Mouse (Mus musculus) heart, embryonic 10.5 days (tissue): ENCODE data around the gene Klhdc7b. TPM values are rescaled to one million over a fixed set of nuclear protein-coding genes. Genes with fewer than 3 reads are reported as not detected.
A peak's percentile ranks its signal among the peaks of the same experiment; 100 is the strongest.

Experiments
- DNase-seq: peaks from one replicate; pipeline ENCODE4 v3.0.0-alpha.2; 2017; ENCODE audit warnings: low spot score
- H3K27ac ChIP-seq: fragments of 300-500 bp; sonication (generic); 2 replicates; pipeline ENCODE4 v1.5.1; 2016; ENCODE audit warnings: mild to moderate bottlenecking
- H3K27me3 ChIP-seq: fragments of 300-500 bp; sonication (generic); 2 replicates; pipeline ENCODE4 v1.6.1; 2016; ENCODE audit warnings: mild to moderate bottlenecking; ENCODE audit not compliant: poor library complexity, insufficient read depth, severe bottlenecking
- H3K36me3 ChIP-seq: fragments of 300-500 bp; sonication (generic); 2 replicates; pipeline ENCODE4 v1.6.1; 2016; ENCODE audit warnings: mild to moderate bottlenecking, moderate library complexity
- H3K4me1 ChIP-seq: fragments of 300-500 bp; sonication (generic); 2 replicates; pipeline ENCODE4 v1.6.1; 2016; ENCODE audit warnings: mild to moderate bottlenecking
- H3K4me3 ChIP-seq: fragments of 300-500 bp; sonication (generic); 2 replicates; pipeline ENCODE4 v1.5.1; 2016; ENCODE audit warnings: mild to moderate bottlenecking, moderate library complexity
- H3K9me3 ChIP-seq: fragments of 300-500 bp; sonication (generic); 2 replicates; pipeline ENCODE4 v1.6.1; 2016; ENCODE audit warnings: mild to moderate bottlenecking, moderate library complexity
- WGBS: fragments of 180-500 bp; shearing (Covaris S2); methylation state at CpG from one replicate; pipeline ENCODE4 v1.1.7; 2016; 5-methylcytosine and 5-hydroxymethylcytosine counted together
- polyA plus RNA-seq: library from polyadenylated mRNA; unstranded; fragments of >200 nt; fragmentation: Nextera tagmentation; extraction: Ambion mirVana; gene quantifications from 2 replicates; pipeline ENCODE4 v1.2.1, GENCODE M21; 2016

The Klhdc7b gene
- polyA plus RNA-seq, 1 experiment from 2014 or later = not detected

DNA sequence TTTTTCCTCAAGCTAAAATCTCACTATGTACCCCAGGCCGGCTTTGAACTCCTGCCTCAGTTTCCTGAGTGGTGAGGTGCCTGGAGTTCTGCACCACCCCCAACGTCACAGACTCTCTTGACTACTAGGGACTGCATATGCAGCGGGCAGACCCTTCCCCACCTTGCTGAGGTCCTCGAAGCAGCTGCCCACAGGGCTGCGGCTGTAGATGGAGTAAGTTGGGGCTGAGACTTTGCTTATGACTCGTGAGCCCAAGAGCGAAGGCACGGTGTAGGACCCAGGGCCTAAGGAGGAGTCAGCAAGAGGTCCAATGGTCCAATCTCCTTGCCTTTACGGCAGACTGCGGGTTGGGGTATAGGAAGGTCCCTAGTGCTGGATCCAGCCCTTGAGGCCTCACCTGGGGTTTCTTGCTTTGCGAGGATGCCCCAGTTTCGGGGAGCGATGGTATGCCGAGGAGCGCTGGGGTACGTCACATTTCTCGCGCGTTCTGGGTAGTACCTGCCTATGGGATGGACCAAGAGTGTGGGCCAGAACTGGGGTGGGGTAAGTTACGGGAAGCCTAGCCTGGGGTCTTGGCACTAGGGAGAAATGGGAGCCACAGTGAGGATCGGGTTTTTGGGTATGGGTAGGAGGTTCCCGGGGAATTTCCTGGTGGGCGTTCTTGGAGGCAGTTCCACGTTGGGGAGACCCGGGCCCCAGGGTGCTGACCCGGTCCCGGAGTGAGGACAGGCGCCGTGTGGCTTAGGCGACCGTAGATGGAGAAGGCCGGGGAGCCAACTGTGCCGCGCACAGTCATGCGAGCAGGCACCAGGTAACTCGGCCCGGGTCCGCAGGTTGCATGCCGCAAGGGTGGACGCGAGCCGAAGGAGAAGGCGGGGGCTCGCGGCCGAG, 6.5 kb upstream of the Klhdc7b start:
- 10% methylated on average over 46 of the region's 46 CpGs for WGBS
- no peak overlapping the region for H3K27ac ChIP-seq
- no peaks in the 10 kb centered on the region for H3K36me3 ChIP-seq
- peak overlapping the region; percentile 60 for H3K4me3 ChIP-seq
- H3K4me1 ChIP-seq = peaks cover 36% of the 10 kb centered on the region
- no peak for DNase-seq
- H3K27me3 ChIP-seq = peaks cover 68% of the 10 kb centered on the region
- no peaks in the 10 kb centered on the region for H3K9me3 ChIP-seq

DNA sequence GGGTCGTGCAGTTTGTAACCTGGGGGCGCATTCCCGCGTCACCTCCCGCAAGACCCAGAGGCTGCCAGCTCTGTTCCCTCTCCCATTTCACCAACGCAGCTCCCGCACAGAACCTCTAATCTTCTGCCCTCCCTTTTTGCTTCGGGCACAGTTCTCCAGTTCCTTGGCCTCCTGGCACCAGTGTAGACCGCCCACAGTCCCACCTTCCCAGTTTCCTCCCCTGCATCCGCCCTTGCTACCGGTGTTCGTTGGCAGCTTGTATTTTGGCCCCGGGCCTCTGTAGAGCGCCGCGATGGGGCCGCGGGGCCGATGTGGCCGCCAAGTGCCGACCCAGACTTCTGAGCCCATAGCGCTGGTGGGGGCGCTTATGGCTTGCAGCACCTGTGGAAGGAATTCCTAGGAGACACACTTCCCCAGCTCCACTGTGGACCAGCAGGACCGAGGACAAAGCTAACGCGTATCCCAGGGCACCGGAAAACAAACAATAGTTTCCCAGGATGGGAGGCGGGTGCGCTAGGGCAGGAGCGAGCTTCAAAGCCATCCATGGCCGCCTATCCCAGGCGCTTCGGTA, 5.8 kb upstream of the Klhdc7b start, which contains the start of gene Odf3b:
Gene Odf3b (minus strand): TSS at position 452 of the 571 bp plus-strand sequence.
- peak within 1 kb of the TSS; percentile 59 for H3K27ac ChIP-seq
- H3K27me3 ChIP-seq = peaks cover 68% of the 10 kb centered on the region
- peak within 1 kb of the TSS; percentile 60 for H3K4me3 ChIP-seq
- no peak for DNase-seq
- under 1% methylated on average over 33 of the region's 33 CpGs for WGBS
- H3K4me1 ChIP-seq = peaks cover 33% of the 10 kb centered on the region
- H3K9me3 ChIP-seq = no peaks in the 10 kb centered on the region
- no peaks in the 10 kb centered on the region for H3K36me3 ChIP-seq

DNA sequence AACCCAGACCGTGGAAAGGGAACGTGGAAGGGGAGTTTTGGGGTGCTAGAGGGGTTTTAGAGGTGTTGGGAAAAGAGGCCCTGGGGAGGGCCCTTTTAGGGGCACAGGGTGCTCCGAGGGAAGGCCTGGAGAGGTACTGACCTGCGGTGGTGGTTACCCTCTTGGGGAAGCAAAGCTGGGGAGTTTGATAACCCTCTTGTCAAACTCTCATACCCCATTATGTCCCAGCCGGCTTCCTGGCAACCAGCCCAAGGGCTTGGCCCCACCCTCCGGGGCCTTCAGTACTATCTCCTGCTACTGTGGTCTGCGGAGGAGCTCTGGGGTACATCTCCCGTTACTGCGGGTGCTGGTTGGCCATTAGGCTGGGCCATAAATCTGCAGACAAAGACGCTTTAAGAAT, 5.3 kb upstream of the Klhdc7b start:
- Histone ChIP-seq H3K27me3 (peaks cover 69% of the 10 kb centered on the region), H3K36me3 (no peaks in the 10 kb centered on the region), H3K4me1 (peaks cover 29% of the 10 kb centered on the region), H3K9me3 (no peaks in the 10 kb centered on the region), H3K27ac (peak overlapping the region; percentile 59), H3K4me3 (peak overlapping the region; percentile 60)
- 8% methylated on average over 10 of the region's 10 CpGs for WGBS
- DNase-seq = no peak

DNA sequence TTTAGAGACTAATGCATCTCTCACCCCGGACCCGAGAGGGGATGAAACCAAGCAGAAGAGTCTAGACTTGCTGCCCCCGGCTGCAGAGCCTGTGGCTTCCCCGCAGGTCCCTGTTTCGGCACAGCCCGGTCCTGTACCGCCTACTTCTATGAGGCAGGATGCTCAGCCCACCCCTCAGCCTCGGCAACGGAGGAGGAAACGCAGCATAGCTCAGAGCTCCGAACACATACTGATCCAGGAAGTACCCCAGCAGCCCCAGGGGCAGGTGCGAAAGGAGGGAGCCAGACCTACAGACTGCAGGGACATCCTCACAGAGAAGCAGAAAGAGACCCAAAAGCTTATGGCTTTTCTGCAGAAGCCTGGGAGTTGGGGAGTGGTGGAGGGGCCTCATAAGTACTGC, 2.4 kb downstream of the Klhdc7b start:
- Histone ChIP-seq H3K4me3 (no peak overlapping the region), H3K27ac (no peak overlapping the region), H3K9me3 (no peaks in the 10 kb centered on the region), H3K27me3 (peaks cover 52% of the 10 kb centered on the region), H3K4me1 (no peaks in the 10 kb centered on the region), H3K36me3 (no peaks in the 10 kb centered on the region)
- 41% methylated on average over 12 of the region's 12 CpGs for WGBS
- no peak for DNase-seq

DNA sequence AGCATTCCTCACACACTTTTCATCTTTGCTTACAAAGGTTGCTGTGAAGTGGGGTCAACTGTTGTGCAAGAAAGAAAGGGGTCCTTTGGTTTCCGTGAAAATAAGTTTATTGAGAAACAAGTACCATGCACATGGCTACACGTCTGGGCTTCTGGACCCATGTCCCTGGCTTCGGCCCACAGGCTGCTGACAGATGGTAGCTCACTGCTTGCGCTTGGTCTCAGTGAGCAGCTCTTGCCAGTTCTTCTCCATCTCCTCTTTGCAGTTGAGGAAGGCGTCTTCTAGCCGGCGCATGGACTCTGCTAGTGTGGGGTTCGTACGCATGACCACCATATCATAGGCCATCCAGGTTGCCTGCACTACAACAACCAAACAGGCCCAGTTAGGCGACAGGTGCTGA, 5.4 kb downstream of the Klhdc7b start:
- Histone ChIP-seq H3K4me3 (no peak overlapping the region), H3K9me3 (no peaks in the 10 kb centered on the region), H3K27me3 (peaks cover 37% of the 10 kb centered on the region), H3K4me1 (no peaks in the 10 kb centered on the region), H3K27ac (no peak overlapping the region), H3K36me3 (no peaks in the 10 kb centered on the region)
- 89% methylated on average over 10 of the region's 10 CpGs for WGBS
- DNase-seq = no peak

DNA sequence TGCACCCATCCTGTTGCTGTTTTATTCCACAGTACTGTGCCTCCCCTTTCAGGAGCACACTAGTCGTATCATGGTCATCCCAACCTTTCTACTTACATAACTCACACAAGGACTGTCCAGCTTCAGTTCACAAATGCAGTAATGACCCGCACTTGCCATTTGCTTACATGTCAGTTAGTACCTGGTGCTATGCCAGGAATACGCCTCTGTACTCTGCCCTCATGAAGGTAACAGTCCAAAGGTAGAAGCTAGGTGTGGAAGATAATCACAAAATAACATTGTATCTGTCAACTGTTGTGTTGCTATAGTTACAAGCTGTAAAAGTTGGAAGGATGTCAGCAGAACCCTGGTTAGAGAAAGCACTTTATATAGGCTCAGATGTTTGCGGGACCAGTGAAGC, 12.2 kb downstream of the Klhdc7b start:
- WGBS = 82% methylated on average over 4 of the region's 4 CpGs
- Histone ChIP-seq H3K27ac (no peak overlapping the region), H3K27me3 (no peaks in the 10 kb centered on the region), H3K4me3 (no peak overlapping the region), H3K36me3 (no peaks in the 10 kb centered on the region), H3K9me3 (no peaks in the 10 kb centered on the region), H3K4me1 (no peaks in the 10 kb centered on the region)
- no peak for DNase-seq

DNA sequence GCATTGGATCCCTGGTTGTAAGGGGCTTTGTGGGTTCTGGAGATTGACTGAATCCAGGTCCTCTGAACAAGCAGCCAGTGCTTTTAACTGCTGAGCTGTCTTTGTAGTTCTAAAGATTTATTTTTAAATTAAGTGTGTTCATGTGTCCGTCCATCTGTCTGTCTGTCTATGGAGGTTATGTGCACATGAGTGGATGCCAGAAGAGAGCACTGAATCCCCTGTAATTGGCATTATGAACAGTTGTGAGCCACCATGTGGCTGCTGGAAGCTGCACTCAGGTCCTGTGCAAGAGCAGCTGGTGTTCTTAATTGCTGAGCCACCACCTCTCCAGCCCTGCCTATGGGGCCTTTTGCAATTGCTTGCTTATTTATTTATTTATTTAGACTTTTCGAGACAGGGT, 13.4 kb downstream of the Klhdc7b start:
- H3K9me3 ChIP-seq = no peaks in the 10 kb centered on the region
- no peak overlapping the region for H3K4me3 ChIP-seq
- no peaks in the 10 kb centered on the region for H3K36me3 ChIP-seq
- H3K27ac ChIP-seq = no peak overlapping the region
- DNase-seq = no peak
- H3K4me1 ChIP-seq = no peaks in the 10 kb centered on the region
- no peaks in the 10 kb centered on the region for H3K27me3 ChIP-seq
- 84% methylated on average over 2 of the region's 2 CpGs for WGBS

DNA sequence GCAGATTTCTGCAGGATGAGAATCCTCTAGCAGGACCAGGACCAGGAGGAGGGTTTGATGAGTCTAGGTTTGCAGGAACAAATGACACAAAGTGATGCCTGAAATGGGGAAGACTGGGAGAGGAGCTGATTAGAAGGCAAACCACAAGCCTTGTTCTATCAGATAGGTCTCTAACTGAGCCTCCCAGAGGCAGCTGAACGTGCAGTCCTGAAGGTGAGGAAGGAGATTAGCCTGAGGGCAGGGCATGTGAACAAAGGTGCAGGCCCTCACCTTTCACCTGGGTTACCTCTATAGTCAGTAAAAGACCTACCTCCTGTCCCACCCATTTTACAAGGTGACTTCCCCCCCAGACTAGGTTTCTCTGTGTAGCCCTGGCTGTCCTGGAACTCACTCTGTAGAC, 15.0 kb downstream of the Klhdc7b start:
- Histone ChIP-seq H3K4me3 (no peak overlapping the region), H3K27ac (no peak overlapping the region), H3K9me3 (no peaks in the 10 kb centered on the region), H3K4me1 (no peaks in the 10 kb centered on the region), H3K36me3 (no peaks in the 10 kb centered on the region), H3K27me3 (no peaks in the 10 kb centered on the region)
- DNase-seq = no peak
- WGBS = 56% methylated on average over 1 of the region's 1 CpGs

DNA sequence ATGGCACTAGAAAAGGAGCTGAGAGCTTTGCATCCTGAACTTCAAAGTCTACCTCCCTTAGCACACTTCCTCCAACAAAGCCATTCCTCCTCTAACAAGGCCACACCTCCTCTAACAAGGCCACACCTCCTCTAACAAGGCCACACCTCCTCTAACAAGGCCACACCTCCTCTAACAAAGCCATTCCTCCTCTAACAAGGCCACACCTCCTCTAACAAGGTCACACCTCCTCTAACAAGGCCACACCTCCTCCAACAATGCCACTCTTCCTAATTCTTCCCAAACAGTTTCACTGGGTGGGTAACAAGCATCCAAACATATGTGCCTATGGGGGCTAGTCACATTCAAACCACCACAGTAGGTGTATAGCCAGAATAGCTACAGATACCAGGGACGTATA, 17.8 kb downstream of the Klhdc7b start:
- 79% methylated on average over 1 of the region's 1 CpGs for WGBS
- DNase-seq = no peak
- H3K27ac ChIP-seq = no peak overlapping the region
- no peaks in the 10 kb centered on the region for H3K4me1 ChIP-seq
- H3K36me3 ChIP-seq = no peaks in the 10 kb centered on the region
- H3K4me3 ChIP-seq = no peak overlapping the region
- H3K9me3 ChIP-seq = no peaks in the 10 kb centered on the region
- H3K27me3 ChIP-seq = no peaks in the 10 kb centered on the region

DNA sequence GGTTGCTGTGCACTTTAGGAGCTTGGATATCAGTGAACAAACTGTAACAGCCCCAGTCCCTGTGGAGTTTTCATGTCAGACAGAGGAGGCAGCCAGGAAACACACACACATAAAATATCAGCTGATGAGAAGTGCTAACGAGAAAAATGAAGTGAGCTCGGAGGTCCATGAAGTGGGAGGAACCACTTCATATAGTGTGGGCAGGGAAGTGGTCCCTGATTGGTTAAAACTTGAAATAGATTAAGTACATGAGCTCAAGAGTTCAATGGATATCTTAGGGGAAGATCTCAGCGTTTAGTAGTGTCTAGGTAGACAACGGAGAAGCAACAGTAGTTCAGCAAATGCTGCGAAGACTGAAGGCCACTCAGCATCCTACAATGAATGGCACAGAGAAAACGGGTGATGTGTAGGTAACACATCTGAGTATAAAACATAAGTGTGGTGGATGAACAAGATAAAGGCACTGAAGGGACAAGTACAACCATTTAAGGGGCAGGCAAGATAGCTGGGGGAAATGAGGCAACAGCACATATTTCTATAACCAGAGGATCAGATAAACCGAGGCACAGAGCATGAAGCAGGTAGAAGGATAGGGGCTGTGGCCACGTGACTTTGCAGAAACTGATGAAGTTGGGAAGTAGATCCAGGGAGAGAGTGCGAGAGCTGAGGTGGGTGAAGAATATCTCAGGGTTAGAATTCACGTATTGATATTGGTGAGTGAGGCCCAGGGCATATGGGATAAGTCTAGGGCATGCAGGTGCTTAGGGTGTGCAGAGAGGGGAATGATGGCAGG, 20.3 kb downstream of the Klhdc7b start:
- 0 out of 2 replicates have a peak, but pooled peaks cover 6% of the 10 kb centered on the region for H3K9me3 ChIP-seq
- no peak overlapping the region for H3K4me3 ChIP-seq
- DNase-seq = no peak
- no peaks in the 10 kb centered on the region for H3K27me3 ChIP-seq
- H3K36me3 ChIP-seq = no peaks in the 10 kb centered on the region
- H3K27ac ChIP-seq = no peak overlapping the region
- 81% methylated on average over 10 of the region's 10 CpGs for WGBS
- no peaks in the 10 kb centered on the region for H3K4me1 ChIP-seq

DNA sequence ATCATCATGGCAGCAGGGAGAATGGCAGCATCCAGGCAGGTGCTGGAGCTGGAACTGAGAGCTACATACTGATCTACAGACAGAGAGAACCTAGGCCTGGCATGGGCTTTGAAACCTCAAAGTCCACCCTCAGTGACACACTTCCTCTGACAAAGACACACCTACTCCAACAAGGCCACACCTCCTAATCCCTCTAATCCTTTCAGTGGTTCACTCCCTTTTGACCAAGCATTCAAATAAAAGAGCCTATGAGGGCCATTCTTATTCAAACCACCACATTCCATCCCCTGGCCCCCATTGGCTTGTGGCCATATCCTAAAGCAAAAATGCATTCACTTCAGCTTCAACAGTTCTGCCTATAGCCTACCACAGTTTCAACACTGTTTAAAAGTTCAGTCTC, 22.0 kb downstream of the Klhdc7b start:
- Histone ChIP-seq H3K36me3 (no peaks in the 10 kb centered on the region), H3K4me1 (no peaks in the 10 kb centered on the region), H3K9me3 (0 out of 2 replicates have a peak, but pooled peaks cover 8% of the 10 kb centered on the region), H3K4me3 (no peak overlapping the region), H3K27me3 (no peaks in the 10 kb centered on the region), H3K27ac (no peak overlapping the region)
- no peak for DNase-seq

DNA sequence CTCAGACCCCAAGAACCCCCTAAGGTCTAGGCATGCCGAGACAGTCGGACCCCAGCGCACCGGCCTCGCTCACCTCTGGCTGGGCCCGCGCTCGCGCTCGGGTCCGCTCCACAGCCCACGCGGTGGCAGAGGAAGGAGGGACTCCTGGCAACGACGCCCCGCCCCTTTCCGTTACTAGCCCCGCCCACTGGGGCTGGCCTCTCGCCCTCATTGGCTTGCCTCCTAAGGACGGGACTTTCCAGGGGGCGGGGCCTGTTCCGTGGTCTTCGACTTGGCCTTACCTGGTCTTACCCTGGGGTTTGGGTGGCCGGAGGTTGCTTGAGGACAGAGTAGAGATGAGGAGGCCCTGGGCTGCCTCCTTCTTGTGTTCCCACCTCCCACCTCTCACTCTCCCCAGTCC, 25.4 kb downstream of the Klhdc7b start, which contains the start of gene Syce3:
Gene Syce3 (minus strand): TSS at position 386 of the 400 bp plus-strand sequence.
- 80% methylated on average over 24 of the region's 24 CpGs for WGBS
- Histone ChIP-seq H3K27me3 (no peaks in the 10 kb centered on the region), H3K4me1 (peaks cover 4% of the 10 kb centered on the region; the same call in 1 of the 2 replicates), H3K9me3 (0 out of 2 replicates have a peak, but pooled peaks cover 8% of the 10 kb centered on the region), H3K4me3 (no peak within 1 kb of the TSS), H3K36me3 (no peaks in the 10 kb centered on the region), H3K27ac (no peak within 1 kb of the TSS)
- DNase-seq = peak; percentile 69

DNA sequence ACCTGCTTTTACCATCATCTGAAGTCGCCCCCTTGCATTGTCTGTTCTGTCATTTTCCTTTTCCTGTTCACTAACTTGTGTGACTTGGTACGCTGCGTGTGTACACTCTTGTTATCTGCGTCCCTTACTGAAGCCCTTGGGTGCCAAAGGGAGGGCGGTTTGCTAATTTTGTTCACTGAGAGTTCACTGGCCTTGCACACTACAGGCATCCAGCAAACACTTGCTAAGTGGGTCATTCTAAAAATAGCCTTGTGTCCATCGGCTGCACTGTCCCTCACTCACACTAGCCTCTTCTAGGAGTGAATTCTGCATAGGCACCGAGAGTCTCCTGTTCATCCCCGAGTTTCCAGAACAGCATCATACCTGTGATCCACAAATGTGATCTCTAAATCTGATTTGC, 30.6 kb downstream of the Klhdc7b start:
- Histone ChIP-seq H3K4me1 (peaks cover 10% of the 10 kb centered on the region; the same call in 1 of the 2 replicates), H3K27me3 (no peaks in the 10 kb centered on the region), H3K9me3 (no peaks in the 10 kb centered on the region), H3K27ac (peak overlapping the region; percentile 70; the same call in 1 of the 2 replicates), H3K4me3 (peak overlapping the region; percentile 22; the same call in 1 of the 2 replicates), H3K36me3 (peaks cover 42% of the 10 kb centered on the region)
- WGBS = 39% methylated on average over 8 of the region's 8 CpGs
- DNase-seq = no peak
